Mouse (Mus musculus): ENCODE data around the gene Akt1s1.

- TF ChIP-seq GATA1 (IDR thresholded peaks at IDR 0.05; ENCODE audit: borderline replicate concordance, low read length) (no peak), FLI1 (IDR thresholded peaks at IDR 0.05; ENCODE audit: low read length) (no peak)
Observed at GRCm38 (mm10) chr7:44828706-44829105, 20.1 kb upstream of the Akt1s1 start.

Measured in megakaryocyte, embryonic 14.5 days (primary cell).